Mouse (Mus musculus) thymus, postnatal 4 days (tissue): ENCODE results near the gene Zbtb16.

Source experiments
- DNase-seq: peaks from one replicate; pipeline ENCODE4 v3.0.0; 2021

Gene Zbtb16

GRCm38 (mm10) chr9:48835631-48836565 lies at the start of gene Zbtb16:
Gene Zbtb16 (minus strand): TSS chr9:48836222.
- DNase-seq = peak; percentile 70

- DNase-seq = no peak
Measured at GRCm38 (mm10) chr9:48872896-48873295, 36.9 kb upstream of the Zbtb16 start.

- no peak for DNase-seq
Measured at GRCm38 (mm10) chr9:48866523-48867121, 30.6 kb upstream of the Zbtb16 start.

- no peak for DNase-seq
Measured at GRCm38 (mm10) chr9:48865235-48865634, 29.2 kb upstream of the Zbtb16 start.

- no peak for DNase-seq
Measured at GRCm38 (mm10) chr9:48861481-48861880, 25.5 kb upstream of the Zbtb16 start.

GRCm38 (mm10) chr9:48860526-48860845 lies 24.5 kb upstream of the Zbtb16 start:
- peak; percentile 80 for DNase-seq

GRCm38 (mm10) chr9:48859828-48860525 lies 24.0 kb upstream of the Zbtb16 start:
- DNase-seq = no peak

GRCm38 (mm10) chr9:48857944-48858343 lies 21.9 kb upstream of the Zbtb16 start:
- DNase-seq = no peak

- no peak for DNase-seq
Measured at GRCm38 (mm10) chr9:48856240-48856639, 20.2 kb upstream of the Zbtb16 start.

GRCm38 (mm10) chr9:48849531-48849930 lies 13.5 kb upstream of the Zbtb16 start:
- no peak for DNase-seq

GRCm38 (mm10) chr9:48839568-48839967 lies 3.5 kb upstream of the Zbtb16 start:
- DNase-seq = no peak

GRCm38 (mm10) chr9:48838346-48838745 lies 2.3 kb upstream of the Zbtb16 start:
- DNase-seq = no peak

- DNase-seq = peak; percentile 55
Measured at GRCm38 (mm10) chr9:48837181-48837580, 1.2 kb upstream of the Zbtb16 start.

- DNase-seq = no peak
Measured at GRCm38 (mm10) chr9:48836566-48836930, 526 bp upstream of the Zbtb16 start.

GRCm38 (mm10) chr9:48834541-48835411 lies 1.2 kb downstream of the Zbtb16 start:
- DNase-seq = peak; percentile 54

GRCm38 (mm10) chr9:48834006-48834405 lies 2.0 kb downstream of the Zbtb16 start:
- DNase-seq = no peak

GRCm38 (mm10) chr9:48833493-48833892 lies 2.5 kb downstream of the Zbtb16 start:
- no peak for DNase-seq

GRCm38 (mm10) chr9:48832473-48833100 lies 3.4 kb downstream of the Zbtb16 start:
- no peak for DNase-seq

- no peak for DNase-seq
Measured at GRCm38 (mm10) chr9:48831560-48832460, 4.2 kb downstream of the Zbtb16 start.

GRCm38 (mm10) chr9:48828839-48829238 lies 7.2 kb downstream of the Zbtb16 start:
- no peak for DNase-seq

- DNase-seq = no peak
Measured at GRCm38 (mm10) chr9:48826377-48826889, 9.6 kb downstream of the Zbtb16 start.
